Mouse (Mus musculus) G1E (cell line): ENCODE data around the gene Fkbp14. TPM values are rescaled to one million over a fixed set of nuclear protein-coding genes. Genes with fewer than 3 reads are reported as not detected.
A peak's percentile ranks its signal among the peaks of the same experiment; 100 is the strongest.

ENCODE experiments used
- ATAC-seq: 2 replicates; pipeline ENCODE4 v1.8.0; 2016; ENCODE audit warnings: mild to moderate bottlenecking; ENCODE audit not compliant: insufficient number of reproducible peaks, poor library complexity, low FRiP score, severe bottlenecking; ENCODE audit errors: extremely low read depth
- DNase-seq: peaks from one replicate; pipeline ENCODE4 v3.0.0; 2012; ENCODE audit warnings: low spot score
- H3K27me3 ChIP-seq: 2 replicates; pipeline ENCODE4 v1.6.1; 2012; ENCODE audit warnings: mild to moderate bottlenecking, low read length, inconsistent platforms; ENCODE audit not compliant: insufficient read depth
- H3K36me3 ChIP-seq: replicated peaks from 2 replicates; pipeline ENCODE3; 2012; ENCODE audit warnings: mild to moderate bottlenecking, inconsistent platforms
- H3K4me1 ChIP-seq: 2 replicates; pipeline ENCODE4 v1.6.1; 2012; ENCODE audit warnings: low read depth, low read length, inconsistent platforms, mixed read lengths; ENCODE audit not compliant: insufficient read depth
- H3K4me3 ChIP-seq: 2 replicates; pipeline ENCODE4 v1.5.1; 2012; ENCODE audit warnings: low read depth, mild to moderate bottlenecking, inconsistent platforms, low read length, moderate library complexity, mixed read lengths
- H3K9me3 ChIP-seq: replicated peaks from 2 replicates; pipeline ENCODE4 v1.6.1; 2012; ENCODE audit warnings: inconsistent platforms
- CTCF ChIP-seq: IDR thresholded peaks from 2 replicates; pipeline ENCODE4 v1.5.1; 2012; ENCODE audit warnings: low read depth, low read length, inconsistent platforms, mixed read lengths
- GATA1 ChIP-seq: IDR thresholded peaks from 2 replicates; pipeline ENCODE4 v1.6.1; 2012; ENCODE audit warnings: borderline replicate concordance, low read length, inconsistent platforms, mixed read lengths
- GATA2 ChIP-seq: IDR thresholded peaks from 2 replicates; pipeline ENCODE4 v1.6.1; 2012; ENCODE audit warnings: low read depth, low read length, inconsistent platforms, borderline replicate concordance
- POLR2AphosphoS5 ChIP-seq: IDR thresholded peaks from 2 replicates; pipeline ENCODE4 v1.6.1; 2012; ENCODE audit warnings: low read depth, low read length, inconsistent platforms; ENCODE audit not compliant: insufficient replicate concordance
- TAL1 ChIP-seq: conservative IDR thresholded peaks from 2 replicates; pipeline ENCODE4 v1.6.1; 2012; ENCODE audit warnings: low read depth, low read length, inconsistent platforms, mixed read lengths
- polyA plus RNA-seq: library from polyadenylated mRNA; stranded (reverse); fragments of >175 nt; gene quantifications from 2 replicates; pipeline ENCODE4 v1.2.3, GENCODE M21; 2012
- total RNA-seq, 2 experiments: library from RNA; stranded (forward) in 1 of 2; stranded (reverse) in 1 of 2; fragments of 200-1000 nt in 1 of 2; fragments of >200 nt in 1 of 2; fragmentation: Nextera tagmentation in 1 of 2; gene quantifications; 2 replicates each; pipeline ENCODE4 v1.2.3; 2014 to 2017

The Fkbp14 gene
- total and polyA plus RNA-seq, 3 experiments = 0.11 to 6.7 (median 2.5) TPM

DNA sequence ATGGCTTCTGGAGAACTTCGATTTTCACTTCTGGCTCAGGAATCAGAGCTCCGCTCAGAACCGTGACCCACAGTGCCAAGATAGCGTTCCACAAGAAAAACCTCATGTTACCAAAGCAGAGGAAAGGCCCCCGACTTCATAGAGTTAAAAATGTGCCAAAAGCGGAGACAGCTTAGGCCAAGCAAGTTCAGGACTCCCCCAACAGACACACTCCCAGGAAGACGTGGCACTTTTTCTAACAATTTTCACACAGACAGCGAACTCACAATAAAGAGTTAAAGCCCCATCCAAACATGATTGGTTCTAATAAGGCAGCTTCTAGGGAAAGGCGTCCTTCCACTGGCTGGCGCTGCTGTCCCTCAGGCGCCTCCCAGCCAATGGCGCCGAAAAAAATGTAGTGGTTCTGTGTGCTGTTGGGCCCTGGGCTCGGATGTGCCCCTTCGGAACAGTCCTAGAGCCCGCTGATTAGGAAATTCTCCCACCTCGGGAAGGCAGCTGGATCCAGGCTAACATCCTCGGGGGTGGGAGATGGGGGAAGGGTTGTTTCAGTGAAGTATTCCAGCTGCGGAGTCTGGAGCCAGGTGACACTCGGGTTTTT lies 4.1 kb downstream of the Fkbp14 start:
- Histone ChIP-seq H3K27me3 (no peaks in the 10 kb centered on the region), H3K4me1 (peaks cover 51% of the 10 kb centered on the region), H3K36me3 (peaks cover 9% of the 10 kb centered on the region), H3K9me3 (no peaks in the 10 kb centered on the region), H3K4me3 (peak overlapping the region; percentile 72)
- DNase-seq (peak; percentile 81), ATAC-seq (peak; percentile 92)
- TF ChIP-seq CTCF (no peak), POLR2AphosphoS5 (no peak), TAL1 (no peak), GATA2 (no peak), GATA1 (no peak)

GRCm38 (mm10) chr6:54591778-54592177 lies 5.3 kb downstream of the Fkbp14 start:
- Histone ChIP-seq H3K4me3 (no peak overlapping the region), H3K4me1 (peaks cover 54% of the 10 kb centered on the region), H3K9me3 (no peaks in the 10 kb centered on the region), H3K27me3 (no peaks in the 10 kb centered on the region), H3K36me3 (peaks cover 3% of the 10 kb centered on the region)
- TF ChIP-seq POLR2AphosphoS5 (no peak), CTCF (no peak), GATA2 (no peak), GATA1 (no peak), TAL1 (no peak)
- ATAC-seq (no peak), DNase-seq (no peak)

DNA sequence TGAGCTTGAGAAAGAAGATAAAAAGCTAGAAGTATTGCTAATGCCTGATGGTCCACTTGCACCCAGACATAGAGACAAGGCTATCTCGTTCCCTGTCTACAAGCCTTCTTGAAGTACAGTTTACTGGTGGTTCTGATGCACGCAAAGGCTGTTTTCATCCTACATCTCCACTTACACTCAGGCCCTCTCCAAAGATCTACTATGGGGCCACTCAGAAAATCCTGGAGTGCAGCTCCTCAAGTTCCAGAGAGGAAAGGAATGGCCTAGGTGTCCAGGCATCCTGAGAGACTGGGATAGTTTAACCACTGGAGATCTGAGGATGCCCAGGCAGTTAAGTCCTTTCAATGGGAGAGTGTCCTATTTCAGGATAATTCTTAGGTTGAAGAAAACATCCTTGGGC lies 6.4 kb downstream of the Fkbp14 start:
- DNase-seq (no peak), ATAC-seq (no peak)
- Histone ChIP-seq H3K4me3 (no peak overlapping the region), H3K9me3 (no peaks in the 10 kb centered on the region), H3K4me1 (peaks cover 46% of the 10 kb centered on the region), H3K27me3 (no peaks in the 10 kb centered on the region), H3K36me3 (peaks cover 2% of the 10 kb centered on the region)
- TF ChIP-seq CTCF (no peak), POLR2AphosphoS5 (no peak), TAL1 (no peak), GATA1 (no peak), GATA2 (no peak)

DNA sequence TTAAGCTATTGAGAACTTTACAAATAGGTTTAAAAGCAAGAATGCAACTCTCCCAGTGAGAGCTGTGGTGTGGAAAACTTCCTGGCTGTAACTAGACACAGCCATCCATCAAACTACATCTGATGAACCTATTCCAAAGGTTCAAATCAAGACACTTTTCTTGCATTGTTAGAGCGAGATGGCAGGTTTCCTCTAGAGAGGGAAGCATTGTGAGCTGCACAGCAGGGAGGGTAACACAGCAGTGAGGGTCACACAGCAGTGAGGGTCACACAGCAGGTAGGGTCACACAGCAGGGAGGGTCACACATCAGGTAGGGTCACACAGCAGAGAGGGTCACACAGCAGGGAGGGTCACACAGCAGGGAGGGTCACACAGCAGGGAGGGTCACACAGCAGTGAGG lies 8.9 kb downstream of the Fkbp14 start:
- Histone ChIP-seq H3K27me3 (no peaks in the 10 kb centered on the region), H3K36me3 (peaks cover 6% of the 10 kb centered on the region), H3K9me3 (no peaks in the 10 kb centered on the region), H3K4me3 (no peak overlapping the region), H3K4me1 (peaks cover 26% of the 10 kb centered on the region)
- TF ChIP-seq CTCF = no peak
- ATAC-seq (no peak), DNase-seq (no peak)

GRCm38 (mm10) chr6:54587683-54588082 lies 9.4 kb downstream of the Fkbp14 start:
- ATAC-seq (peak; percentile 62; the same call in 1 of the 2 replicates), DNase-seq (no peak)
- H3K27me3 ChIP-seq = no peaks in the 10 kb centered on the region
- TF ChIP-seq POLR2AphosphoS5 (no peak), TAL1 (no peak), GATA1 (no peak), GATA2 (no peak), CTCF (no peak)
- H3K4me1 ChIP-seq = peaks cover 25% of the 10 kb centered on the region
- H3K4me3 ChIP-seq = no peak overlapping the region
- H3K36me3 ChIP-seq = peaks cover 11% of the 10 kb centered on the region
- no peaks in the 10 kb centered on the region for H3K9me3 ChIP-seq

DNA sequence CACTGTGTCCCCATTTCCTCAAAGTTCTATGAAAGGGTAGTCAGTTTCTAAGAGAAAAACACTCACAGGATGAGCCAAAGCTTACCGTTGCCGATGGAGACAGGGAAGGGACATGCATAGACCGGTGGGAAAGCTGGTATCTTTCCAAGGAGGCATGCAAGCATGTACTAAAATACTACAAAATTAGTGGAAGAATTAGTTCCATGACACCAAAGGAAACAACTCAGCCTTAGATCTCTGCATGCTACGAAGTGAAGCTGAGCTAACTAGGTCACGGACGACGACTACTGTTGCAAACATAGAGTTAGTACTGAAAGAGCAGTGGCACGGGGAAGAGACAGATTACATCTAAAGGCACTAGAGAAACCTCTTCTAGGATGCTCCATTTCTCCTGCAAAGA lies 10.2 kb downstream of the Fkbp14 start:
- no peak for DNase-seq
- Histone ChIP-seq H3K4me1 (peaks cover 20% of the 10 kb centered on the region), H3K36me3 (peaks cover 13% of the 10 kb centered on the region), H3K9me3 (no peaks in the 10 kb centered on the region), H3K27me3 (no peaks in the 10 kb centered on the region), H3K4me3 (no peak overlapping the region)
- ATAC-seq = no peak
- TF ChIP-seq TAL1 (no peak), CTCF (no peak), GATA2 (no peak), POLR2AphosphoS5 (no peak), GATA1 (no peak)

DNA sequence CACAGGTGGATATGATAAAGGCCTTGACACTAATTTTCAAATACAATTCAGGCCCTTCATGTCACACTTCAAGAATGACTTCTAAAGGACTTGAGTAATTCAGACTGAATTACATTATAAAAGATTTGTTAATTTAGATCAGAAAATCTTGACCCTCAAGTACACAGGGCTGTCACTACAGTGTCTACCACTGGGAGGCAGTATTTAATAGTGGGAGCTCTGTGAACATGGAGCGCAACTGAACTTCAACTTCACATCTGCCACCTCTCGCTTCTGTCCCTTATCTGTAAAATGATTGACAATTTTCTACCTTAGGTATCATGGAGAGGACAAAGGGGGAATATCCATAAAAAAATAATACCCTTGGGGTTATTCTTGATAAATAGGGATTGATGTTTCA lies 10.9 kb downstream of the Fkbp14 start:
- H3K4me3 ChIP-seq = no peak overlapping the region
- peaks cover 13% of the 10 kb centered on the region for H3K4me1 ChIP-seq
- no peak for DNase-seq
- no peaks in the 10 kb centered on the region for H3K9me3 ChIP-seq
- no peak; the same call in 1 of the 2 replicates for ATAC-seq
- peaks cover 13% of the 10 kb centered on the region for H3K36me3 ChIP-seq
- no peaks in the 10 kb centered on the region for H3K27me3 ChIP-seq
- TF ChIP-seq GATA1 = no peak
- no peak for TF ChIP-seq TAL1
- no peak for TF ChIP-seq GATA2
- no peak for TF ChIP-seq POLR2AphosphoS5
- no peak for TF ChIP-seq CTCF
